Comparison of ENCODE assay signal across 8 mouse cellular contexts in genomic region chr19:21779106-21779505, GRCm38 (mm10). TPM values are rescaled to one million over a fixed set of nuclear protein-coding genes. Genes with fewer than 3 reads are reported as not detected.
DNase-seq lines count a peak whose midpoint lies in the region; ATAC-seq lines count a peak whose summit lies in the region.

No protein-coding gene starts in this region.

- H3K36me3 ChIP-seq in lung, embryonic 15.5 days = no peaks in the 10 kb centered on the region
- H3K36me3 ChIP-seq in embryonic facial prominence, embryonic 10.5 days (replicated peaks) = no peaks in the 10 kb centered on the region
- H3K36me3 ChIP-seq in intestine, embryonic 14.5 days (ENCODE audit: control insufficient read depth, insufficient read depth, low read length) = no peaks in the 10 kb centered on the region
- no peaks in the 10 kb centered on the region for H3K36me3 ChIP-seq in neural tube, embryonic 13.5 days

- no peak for ATAC-seq in lung, embryonic 15.5 days (ENCODE audit: borderline replicate concordance, extremely low read depth, low FRiP score, low TSS enrichment)
- no peak for ATAC-seq in intestine, embryonic 14.5 days (replicated peaks; ENCODE audit: low FRiP score, low TSS enrichment, low read depth)
- no peak for ATAC-seq in neural tube, embryonic 13.5 days (ENCODE audit: low read depth)

- no peak for DNase-seq in lung, postnatal 36 days
- no peak for DNase-seq in embryonic facial prominence, embryonic 10.5 days (ENCODE audit: low spot score)
- no peak for DNase-seq in intestine, embryonic 14.5 days (ENCODE audit: low spot score)
- no peak for DNase-seq in frontal cortex, postnatal 14 days (ENCODE audit: low spot score in 2 of 2)
- no peak for DNase-seq in thymus, postnatal 14 days
- DNase-seq in gastrocnemius, postnatal 25 days = no peak

- no peaks in the 10 kb centered on the region for H3K9me3 ChIP-seq in lung, embryonic 15.5 days
- H3K9me3 ChIP-seq in embryonic facial prominence, embryonic 10.5 days = no peaks in the 10 kb centered on the region
- H3K9me3 ChIP-seq in intestine, embryonic 14.5 days (ENCODE audit: control insufficient read depth, low read length) = no peaks in the 10 kb centered on the region
- H3K9me3 ChIP-seq in neural tube, embryonic 13.5 days = no peaks in the 10 kb centered on the region

- H3K4me2 ChIP-seq in lung, embryonic 15.5 days = peak overlapping the region; percentile 76
- peak overlapping the region; percentile 78 for H3K4me2 ChIP-seq in intestine, embryonic 14.5 days (ENCODE audit: low read length)
- H3K4me2 ChIP-seq in neural tube, embryonic 13.5 days = peak overlapping the region; percentile 86

- H3K27ac ChIP-seq in lung, embryonic 15.5 days = peak overlapping the region; percentile 95
- peak overlapping the region; percentile 98 for H3K27ac ChIP-seq in embryonic facial prominence, embryonic 10.5 days (replicated peaks)
- peak overlapping the region; percentile 87; the same call in 1 of the 2 replicates for H3K27ac ChIP-seq in intestine, embryonic 14.5 days (ENCODE audit: low read depth)
- peak overlapping the region; percentile 97 for H3K27ac ChIP-seq in neural tube, embryonic 13.5 days (replicated peaks)

- peak overlapping the region; percentile 88 for H3K4me3 ChIP-seq in lung, embryonic 15.5 days
- H3K4me3 ChIP-seq in embryonic facial prominence, embryonic 10.5 days = peak overlapping the region; percentile 91
- peak overlapping the region; percentile 88 for H3K4me3 ChIP-seq in intestine, embryonic 14.5 days (ENCODE audit: low read depth, low read length)
- peak overlapping the region; percentile 96 for H3K4me3 ChIP-seq in neural tube, embryonic 13.5 days

- H3K4me1 ChIP-seq in lung, embryonic 15.5 days = peaks cover 40% of the 10 kb centered on the region
- H3K4me1 ChIP-seq in embryonic facial prominence, embryonic 10.5 days = peaks cover 61% of the 10 kb centered on the region
- H3K4me1 ChIP-seq in intestine, embryonic 14.5 days (replicated peaks; ENCODE audit: control insufficient read depth, insufficient read depth, low read length) = peaks cover 22% of the 10 kb centered on the region
- peaks cover 57% of the 10 kb centered on the region for H3K4me1 ChIP-seq in neural tube, embryonic 13.5 days (replicated peaks)

- H3K9ac ChIP-seq in lung, embryonic 15.5 days = peak overlapping the region; percentile 83
- H3K9ac ChIP-seq in intestine, embryonic 14.5 days (ENCODE audit: low read length) = peak overlapping the region; percentile 75
- H3K9ac ChIP-seq in neural tube, embryonic 13.5 days = peak overlapping the region; percentile 95

- H3K27me3 ChIP-seq in lung, embryonic 15.5 days = no peaks in the 10 kb centered on the region
- H3K27me3 ChIP-seq in embryonic facial prominence, embryonic 10.5 days (replicated peaks; ENCODE audit: low read depth, poor library complexity, severe bottlenecking) = no peaks in the 10 kb centered on the region
- no peaks in the 10 kb centered on the region for H3K27me3 ChIP-seq in intestine, embryonic 14.5 days (replicated peaks; ENCODE audit: control insufficient read depth, insufficient read depth, low read length)
- H3K27me3 ChIP-seq in neural tube, embryonic 13.5 days = no peaks in the 10 kb centered on the region

- under 1% methylated on average over 11 of the region's 11 CpGs for WGBS in lung, embryonic 15.5 days
- WGBS in embryonic facial prominence, embryonic 10.5 days = under 1% methylated on average over 11 of the region's 11 CpGs
- WGBS in intestine, embryonic 14.5 days = under 1% methylated on average over 11 of the region's 11 CpGs
- WGBS in neural tube, embryonic 13.5 days = 0% methylated on average over 11 of the region's 11 CpGs

RNA-seq across cellular contexts. Expression of gene Cemip2, which starts 1.0 kb away (rescaled TPM):
- polyA plus RNA-seq in lung, embryonic 15.5 days (2015; fragmentation: Nextera tagmentation; extraction: Ambion mirVana) = 29.4 and 32.3 TPM in 2 replicates
- polyA plus RNA-seq in embryonic facial prominence, embryonic 10.5 days (2016; fragmentation: Nextera tagmentation; extraction: Ambion mirVana) = 61.4 and 71.0 TPM in 2 replicates
- 14.8 and 16.9 TPM in 2 replicates for polyA plus RNA-seq in intestine, embryonic 14.5 days (2014; fragmentation: Nextera tagmentation; extraction: Ambion mirVana)
- 38.5 and 41.9 TPM in 2 replicates for polyA plus RNA-seq in neural tube, embryonic 13.5 days (2015; fragmentation: Nextera tagmentation; extraction: Ambion mirVana)
- 1 to 10 TPM; 5.8 to 7.4 TPM for total RNA-seq in gastrocnemius, postnatal 25 days (2021)
